Mouse (Mus musculus) bone marrow, adult 2 months (tissue): ENCODE measurements around the gene Copz1.

Source experiments
- CTCF ChIP-seq: fragments of 200-500 bp; IDR thresholded peaks from 2 replicates; pipeline ENCODE4 v1.5.1; 2011; ENCODE audit warnings: low read length, control low read depth; ENCODE audit not compliant: control insufficient read depth, insufficient read depth
- POLR2A ChIP-seq: fragments of 200-500 bp; IDR thresholded peaks from 2 replicates; pipeline ENCODE4 v1.6.1; 2011; ENCODE audit warnings: low read depth, mild to moderate bottlenecking, control low read depth, low read length, borderline replicate concordance; ENCODE audit not compliant: control insufficient read depth

GRCm38 (mm10) chr15:103272419-103273279 lies at the start of gene Copz1:
- TF ChIP-seq CTCF, result no peak
- peak; percentile 86 for TF ChIP-seq POLR2A
